Mouse (Mus musculus) 416B (cell line): ENCODE data around the gene Iqcf6.

Experiments
- DNase-seq: peaks from one replicate; pipeline ENCODE4 v3.0.0; 2011; ENCODE audit warnings: low read depth

Iqcf6 gene

DNA sequence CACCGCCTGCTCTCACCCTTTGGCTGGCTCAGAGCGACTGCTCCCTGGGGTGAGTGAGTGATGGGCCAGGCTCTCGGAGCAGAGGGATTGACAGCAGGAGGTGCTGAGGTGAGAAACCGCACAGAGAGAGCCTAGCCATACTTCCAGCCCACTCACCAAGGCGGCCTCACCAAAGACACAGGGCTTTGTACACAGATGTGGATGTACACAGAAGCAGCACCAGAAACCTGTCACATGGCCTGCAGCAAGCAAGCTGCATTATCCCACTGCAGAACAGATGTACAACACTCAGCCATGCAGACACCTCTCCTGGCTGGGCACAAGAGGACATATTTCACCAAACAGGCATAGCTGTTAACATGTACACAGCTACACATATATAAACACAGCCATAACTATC, 31.2 kb downstream of the Iqcf6 start:
- no peak for DNase-seq

GRCm38 (mm10) chr9:106659441-106659840, 33.1 kb downstream of the Iqcf6 start:
- no peak for DNase-seq

DNA sequence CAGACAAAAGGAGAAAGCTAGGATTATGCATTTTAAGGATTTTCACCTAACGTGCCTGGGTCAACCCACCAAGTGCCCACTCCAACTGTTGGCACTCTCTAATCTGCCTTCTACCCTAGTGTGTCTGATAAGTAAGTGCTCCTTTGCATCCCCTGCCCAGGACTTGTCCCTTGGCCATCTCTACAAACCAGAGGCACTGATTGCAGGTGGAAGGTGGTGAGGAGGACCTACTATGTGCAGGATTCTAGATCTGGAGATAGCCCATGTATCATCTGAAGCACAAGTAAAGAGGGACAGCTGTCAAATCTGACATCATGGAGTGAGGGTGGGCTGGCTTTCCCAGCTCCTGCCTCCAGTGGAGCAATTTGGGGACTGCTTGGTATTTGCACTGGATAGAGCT, 33.6 kb downstream of the Iqcf6 start:
- no peak for DNase-seq

- DNase-seq, result no peak
Measured at GRCm38 (mm10) chr9:106663200-106663599, 36.8 kb downstream of the Iqcf6 start.

DNA sequence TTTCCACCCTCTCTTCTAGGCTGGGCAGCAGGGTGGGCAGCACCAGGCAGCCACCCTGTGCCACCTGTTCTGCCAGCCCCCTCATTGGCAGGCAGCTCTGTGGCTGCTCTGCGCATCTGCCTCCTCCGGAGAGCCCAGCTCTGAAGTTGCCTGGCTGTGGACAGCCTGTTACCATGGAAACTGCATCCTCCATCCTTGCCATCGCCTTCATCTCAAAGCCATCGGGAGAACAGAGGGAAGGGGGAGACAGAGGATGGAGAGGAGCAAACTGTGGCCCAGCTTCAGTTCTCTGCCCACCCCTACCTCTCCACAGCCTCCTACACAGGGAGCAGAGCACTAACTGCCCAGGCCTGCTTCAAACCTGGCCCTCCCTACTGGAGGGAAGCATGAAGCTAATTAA, 38.1 kb downstream of the Iqcf6 start:
- DNase-seq, result no peak

DNA sequence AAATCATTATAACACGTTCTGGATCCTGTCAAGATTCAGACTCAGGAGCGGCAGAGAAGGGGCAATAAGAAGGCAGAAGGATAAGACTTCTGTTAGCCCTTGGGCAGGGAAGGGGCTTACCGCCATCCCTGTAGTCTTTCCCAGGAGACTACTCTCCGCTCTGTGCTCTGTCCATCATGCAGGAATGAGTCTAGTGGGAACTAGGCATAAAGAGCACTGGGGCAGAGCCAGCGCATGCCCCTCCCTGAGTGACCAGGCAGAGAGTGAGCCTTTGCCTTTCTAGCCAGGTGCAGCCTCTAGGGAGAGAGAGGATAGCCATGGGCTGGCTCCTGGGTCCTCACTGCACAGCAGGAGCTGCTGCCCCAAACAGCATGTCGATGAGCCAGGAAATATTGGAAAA, 38.5 kb downstream of the Iqcf6 start:
- no peak for DNase-seq

GRCm38 (mm10) chr9:106673860-106674259, 47.5 kb downstream of the Iqcf6 start:
- DNase-seq, result no peak

DNA sequence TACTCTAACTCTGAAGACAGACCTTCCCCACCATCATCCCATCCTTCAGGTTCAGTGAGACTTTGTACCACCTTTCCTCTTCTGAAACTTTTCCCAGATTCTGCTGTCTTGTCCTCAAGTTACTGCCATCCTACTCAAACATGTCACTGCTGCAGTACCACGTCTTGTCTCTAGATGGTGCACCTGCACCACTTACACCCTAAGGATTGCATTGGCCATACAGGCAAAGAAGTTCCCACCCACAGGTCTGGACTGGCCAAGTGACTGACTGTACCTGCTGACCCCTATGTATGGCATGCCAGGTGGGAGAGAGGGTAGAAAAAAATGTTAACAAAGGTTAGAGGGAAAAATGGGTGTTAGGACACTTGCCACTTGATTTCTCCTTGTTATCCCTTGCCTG, 49.1 kb downstream of the Iqcf6 start:
- DNase-seq, result peak; percentile 85

GRCm38 (mm10) chr9:106675965-106676364, 49.6 kb downstream of the Iqcf6 start:
- DNase-seq, result no peak

DNA sequence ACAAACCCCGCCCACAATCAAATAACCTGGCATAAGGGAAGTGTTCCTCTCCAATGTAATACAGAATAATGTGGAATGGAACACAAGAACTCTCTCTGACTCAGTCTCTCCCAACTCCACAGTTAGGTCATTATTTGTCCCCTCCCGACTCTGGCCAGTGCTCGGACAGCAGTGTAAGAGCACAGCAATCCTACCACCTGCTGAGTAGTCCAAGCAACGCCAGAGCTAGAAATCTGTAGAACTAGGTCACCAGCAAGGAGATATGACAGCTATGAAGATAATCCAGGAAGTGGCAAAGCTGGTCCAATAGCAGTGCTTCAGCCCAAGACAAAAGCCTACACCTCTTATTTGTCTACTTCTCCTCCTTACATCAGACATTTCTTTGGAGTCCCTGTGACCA, 50.2 kb downstream of the Iqcf6 start:
- DNase-seq, result no peak
